Comparison of ENCODE assay signal across 18 mouse cellular contexts in genomic region chr16:96855060-96855459, GRCm38 (mm10).
A peak's percentile ranks its signal among the peaks of the same experiment; 100 is the strongest.
DNase-seq lines count a peak whose midpoint lies in the region; ATAC-seq lines count a peak whose summit lies in the region.
"Had no signal": no experiment of that assay in that cellular context is flagged by ENCODE, and none has a peak within 500 bp of the region (broad histone marks: within the 10 kb centered on the region; RNA-seq: fewer than 3 reads in every experiment).

No protein-coding gene starts in this region.

- WGBS in heart, embryonic 11.5 days (ENCODE audit: insufficient replicate concordance): 72% methylated on average over 4 of the region's 4 CpGs
- WGBS in neural tube, embryonic 12.5 days: 64% methylated on average over 4 of the region's 4 CpGs
- 54% methylated on average over 4 of the region's 4 CpGs for whole genome bisulfite sequencing in neural tube, embryonic 15.5 days
- WGBS in midbrain, embryonic 12.5 days: 54% methylated on average over 4 of the region's 4 CpGs
- WGBS in neural tube, embryonic 14.5 days: 58% methylated on average over 4 of the region's 4 CpGs

- no peak overlapping the region for H3K4me2 ChIP-seq in heart, embryonic 11.5 days
- H3K4me2 ChIP-seq in neural tube, embryonic 12.5 days (replicated peaks): no peak overlapping the region
- no peak overlapping the region for H3K4me2 ChIP-seq in neural tube, embryonic 15.5 days
- H3K4me2 ChIP-seq in midbrain, embryonic 12.5 days (replicated peaks): no peak overlapping the region
- no peak overlapping the region for H3K4me2 ChIP-seq in neural tube, embryonic 14.5 days (ENCODE audit: low read depth, low read length)
- H3K4me2 ChIP-seq: heart, embryonic 12.5 days had no signal

- H3K4me1 ChIP-seq in heart, embryonic 11.5 days (ENCODE audit: control insufficient read depth, insufficient read depth, low read length): peaks cover 7% of the 10 kb centered on the region
- H3K4me1 ChIP-seq in neural tube, embryonic 12.5 days: peaks cover 5% of the 10 kb centered on the region; the same call in 1 of the 2 replicates
- peaks cover 7% of the 10 kb centered on the region for H3K4me1 ChIP-seq in neural tube, embryonic 15.5 days
- H3K4me1 ChIP-seq in midbrain, embryonic 12.5 days: peaks cover 5% of the 10 kb centered on the region; the same call in 1 of the 2 replicates
- no peaks in the 10 kb centered on the region for H3K4me1 ChIP-seq in neural tube, embryonic 14.5 days (ENCODE audit: control insufficient read depth, insufficient read depth, low read length)

- H3K4me3 ChIP-seq in heart, embryonic 11.5 days (ENCODE audit: low read depth, low read length): no peak overlapping the region
- H3K4me3 ChIP-seq in neural tube, embryonic 12.5 days: no peak overlapping the region
- no peak overlapping the region for H3K4me3 ChIP-seq in neural tube, embryonic 15.5 days (replicated peaks)
- no peak overlapping the region for H3K4me3 ChIP-seq in midbrain, embryonic 12.5 days
- H3K4me3 ChIP-seq in neural tube, embryonic 14.5 days (ENCODE audit: low read depth, low read length): no peak overlapping the region
- H3K4me3 ChIP-seq: heart, embryonic 12.5 days had no signal

- peak; percentile 10 for DNase-seq in heart, adult 11 months
- no peak for DNase-seq in thymus, postnatal 14 days
- DNase-seq in adrenal gland, postnatal 36 days: no peak
- DNase-seq: cerebellum, postnatal 25 days; embryo, embryonic 11 days; heart, postnatal 14 days; kidney, adult 8-10 months; kidney, postnatal 25 days; right cerebral cortex, postnatal 25 days had no signal

- no peak for ATAC-seq in heart, embryonic 11.5 days (replicated peaks; ENCODE audit: insufficient number of reproducible peaks, low FRiP score, low TSS enrichment)
- peak; percentile 78; the same call in 1 of the 2 replicates for ATAC-seq in neural tube, embryonic 12.5 days (ENCODE audit: low FRiP score, low read depth)
- ATAC-seq in neural tube, embryonic 15.5 days (ENCODE audit: low FRiP score): no peak; the same call in 1 of the 2 replicates
- peak; percentile 60; the same call in 1 of the 2 replicates for ATAC-seq in midbrain, embryonic 12.5 days (ENCODE audit: low FRiP score, low read depth)
- ATAC-seq in neural tube, embryonic 14.5 days (ENCODE audit: low read depth): peak; percentile 65; the same call in 1 of the 2 replicates
- ATAC-seq: inflammation-experienced regulatory T-cells, adult 6 months had no signal

- no peak overlapping the region for H3K9ac ChIP-seq in heart, embryonic 11.5 days (ENCODE audit: low read depth, low read length)
- no peak overlapping the region for H3K9ac ChIP-seq in neural tube, embryonic 12.5 days
- no peak overlapping the region for H3K9ac ChIP-seq in neural tube, embryonic 15.5 days (replicated peaks)
- no peak overlapping the region for H3K9ac ChIP-seq in midbrain, embryonic 12.5 days (replicated peaks)
- H3K9ac ChIP-seq in neural tube, embryonic 14.5 days (replicated peaks; ENCODE audit: low read depth, low read length): no peak overlapping the region
- H3K9ac ChIP-seq: heart, embryonic 12.5 days; liver, embryonic 14.5 days had no signal

- no peaks in the 10 kb centered on the region for H3K36me3 ChIP-seq in heart, embryonic 11.5 days (ENCODE audit: control insufficient read depth, insufficient read depth, low read length)
- H3K36me3 ChIP-seq in neural tube, embryonic 12.5 days: no peaks in the 10 kb centered on the region
- no peaks in the 10 kb centered on the region for H3K36me3 ChIP-seq in neural tube, embryonic 15.5 days
- no peaks in the 10 kb centered on the region for H3K36me3 ChIP-seq in midbrain, embryonic 12.5 days
- no peaks in the 10 kb centered on the region for H3K36me3 ChIP-seq in neural tube, embryonic 14.5 days (ENCODE audit: control insufficient read depth, insufficient read depth, low read length)
- H3K36me3 ChIP-seq: heart, embryonic 12.5 days had no signal

- no peaks in the 10 kb centered on the region for H3K27me3 ChIP-seq in heart, embryonic 11.5 days (ENCODE audit: control insufficient read depth, insufficient read depth, low read length)
- H3K27me3 ChIP-seq in neural tube, embryonic 12.5 days (replicated peaks): no peaks in the 10 kb centered on the region
- H3K27me3 ChIP-seq in neural tube, embryonic 15.5 days (replicated peaks): no peaks in the 10 kb centered on the region; the same call in 1 of the 2 replicates
- H3K27me3 ChIP-seq in midbrain, embryonic 12.5 days: no peaks in the 10 kb centered on the region
- H3K27me3 ChIP-seq in neural tube, embryonic 14.5 days (ENCODE audit: control insufficient read depth, insufficient read depth, low read length): no peaks in the 10 kb centered on the region
- H3K27me3 ChIP-seq: heart, embryonic 12.5 days had no signal

- no peak overlapping the region for H3K27ac ChIP-seq in heart, embryonic 11.5 days (ENCODE audit: low read depth, low read length)
- H3K27ac ChIP-seq in neural tube, embryonic 12.5 days: no peak overlapping the region
- no peak overlapping the region for H3K27ac ChIP-seq in neural tube, embryonic 15.5 days (replicated peaks)
- H3K27ac ChIP-seq in midbrain, embryonic 12.5 days (replicated peaks): no peak overlapping the region
- H3K27ac ChIP-seq in neural tube, embryonic 14.5 days (ENCODE audit: low read depth, low read length): no peak overlapping the region
- H3K27ac ChIP-seq: liver, embryonic 14.5 days; macrophage had no signal

- no peaks in the 10 kb centered on the region for H3K9me3 ChIP-seq in heart, embryonic 11.5 days (replicated peaks; ENCODE audit: control insufficient read depth, low read length)
- H3K9me3 ChIP-seq in neural tube, embryonic 12.5 days: no peaks in the 10 kb centered on the region
- no peaks in the 10 kb centered on the region for H3K9me3 ChIP-seq in neural tube, embryonic 15.5 days (replicated peaks)
- no peaks in the 10 kb centered on the region for H3K9me3 ChIP-seq in midbrain, embryonic 12.5 days
- H3K9me3 ChIP-seq in neural tube, embryonic 14.5 days (ENCODE audit: control insufficient read depth, low read length): no peaks in the 10 kb centered on the region
- H3K9me3 ChIP-seq: heart, embryonic 12.5 days had no signal

Comparison
In these comparisons a context has a peak if more than half of its experiments do, and no peak if none do; other contexts are left out.
1. ATAC-seq: peak in neural tube, embryonic 12.5 days (single experiment), midbrain, embryonic 12.5 days (single experiment) and neural tube, embryonic 14.5 days (single experiment); none in heart, embryonic 11.5 days (single experiment) and neural tube, embryonic 15.5 days (single experiment).